Mouse (Mus musculus) midbrain, embryonic 12.5 days (tissue): ENCODE results near the gene Zfp941. TPM values are rescaled to one million over a fixed set of nuclear protein-coding genes. Genes with fewer than 3 reads are reported as not detected.

Source experiments
- ATAC-seq: fragments of 200-750 bp; cut with Nextera tagmentation; 2 replicates; pipeline ENCODE4 v1.8.0; 2017; ENCODE audit warnings: low read depth, moderate TSS enrichment, moderate library complexity; ENCODE audit not compliant: low FRiP score
- H3K27ac ChIP-seq: fragments of 300-500 bp; sonication (generic); replicated peaks from 2 replicates; pipeline ENCODE4 v1.5.1; 2016; ENCODE audit warnings: mild to moderate bottlenecking
- H3K27me3 ChIP-seq: fragments of 300-500 bp; sonication (generic); 2 replicates; pipeline ENCODE4 v1.6.1; 2016; ENCODE audit warnings: mild to moderate bottlenecking
- H3K36me3 ChIP-seq: fragments of 300-500 bp; sonication (generic); 2 replicates; pipeline ENCODE4 v1.6.1; 2016
- H3K4me1 ChIP-seq: fragments of 300-500 bp; sonication (generic); 2 replicates; pipeline ENCODE4 v1.6.1; 2016
- H3K4me2 ChIP-seq: fragments of 300-500 bp; sonication (generic); replicated peaks from 2 replicates; pipeline ENCODE4 v1.6.1; 2016; ENCODE audit warnings: mild to moderate bottlenecking, moderate library complexity
- H3K4me3 ChIP-seq: fragments of 300-500 bp; sonication (generic); 2 replicates; pipeline ENCODE4 v1.5.1; 2016; ENCODE audit warnings: mild to moderate bottlenecking
- H3K9ac ChIP-seq: fragments of 300-500 bp; sonication (generic); replicated peaks from 2 replicates; pipeline ENCODE4 v1.6.1; 2016; ENCODE audit warnings: mild to moderate bottlenecking, moderate library complexity
- H3K9me3 ChIP-seq: fragments of 300-500 bp; sonication (generic); 2 replicates; pipeline ENCODE4 v1.6.1; 2016; ENCODE audit warnings: mild to moderate bottlenecking
- polyA plus RNA-seq: library from polyadenylated mRNA; unstranded; fragments of >200 nt; fragmentation: Nextera tagmentation; extraction: Ambion mirVana; gene quantifications from 2 replicates; pipeline ENCODE4 v1.2.1, GENCODE M21; 2016

Gene Zfp941
- polyA plus RNA-seq, 1 experiment from 2014 or later, result 10.1 TPM

- Histone ChIP-seq H3K9me3 (no peaks in the 10 kb centered on the region), H3K4me1 (no peaks in the 10 kb centered on the region), H3K27ac (no peak overlapping the region), H3K4me2 (no peak overlapping the region), H3K36me3 (no peaks in the 10 kb centered on the region), H3K4me3 (no peak overlapping the region), H3K27me3 (no peaks in the 10 kb centered on the region), H3K9ac (no peak overlapping the region)
- ATAC-seq, result no peak
Measured at GRCm38 (mm10) chr7:140760647-140761046, 61.3 kb downstream of the Zfp941 start.

Other genes starting within 250 kb of the Zfp941 start
- 0.03 TPM in 1 of 2 replicates, not detected in the other for gene Olfr46, start 220.9 kb downstream of the Zfp941 start, polyA plus RNA-seq
- gene Olfr61, start 193.2 kb downstream of the Zfp941 start, polyA plus RNA-seq, result not detected in 2 replicates
- gene Olfr53, start 175.7 kb downstream of the Zfp941 start, polyA plus RNA-seq, result not detected in 2 replicates
- not detected in 2 replicates for gene Olfr539, start 162.2 kb downstream of the Zfp941 start, polyA plus RNA-seq
- not detected in 2 replicates for gene Olfr45, start 140.2 kb downstream of the Zfp941 start, polyA plus RNA-seq
- gene Olfr541, start 124.9 kb downstream of the Zfp941 start, polyA plus RNA-seq, result not detected in 2 replicates
- gene Cyp2e1, start 58.4 kb downstream of the Zfp941 start, polyA plus RNA-seq, result not detected in 2 replicates
- 0.15 and 0.41 TPM in 2 replicates for gene Syce1, start 34.3 kb downstream of the Zfp941 start, polyA plus RNA-seq
- gene Urah, start 12.8 kb upstream of the Zfp941 start, polyA plus RNA-seq, result 0.29 TPM in 1 of 2 replicates, not detected in the other
- gene Scgb1c1, start 23.4 kb upstream of the Zfp941 start, polyA plus RNA-seq, result not detected in 2 replicates
- not detected in 2 replicates for gene Odf3, start 25.6 kb upstream of the Zfp941 start, polyA plus RNA-seq
- 0.20 TPM in 1 of 2 replicates, not detected in the other for gene Gm45785, start 34.2 kb upstream of the Zfp941 start, polyA plus RNA-seq
- 69.2 and 78.3 TPM in 2 replicates for gene Ric8a, start 34.8 kb upstream of the Zfp941 start, polyA plus RNA-seq
- 30.9 and 33.2 TPM in 2 replicates for gene Bet1l, start 35.4 kb upstream of the Zfp941 start, polyA plus RNA-seq
- gene Psmd13, start 59.8 kb upstream of the Zfp941 start, polyA plus RNA-seq, result 279 and 300 TPM in 2 replicates
- gene Sirt3, start 60.1 kb upstream of the Zfp941 start, polyA plus RNA-seq, result 27.4 and 28.9 TPM in 2 replicates
- not detected in 2 replicates for gene Cox8b, start 78.3 kb upstream of the Zfp941 start, polyA plus RNA-seq
- 0.08 and 0.18 TPM in 2 replicates for gene Nlrp6, start 98.7 kb upstream of the Zfp941 start, polyA plus RNA-seq
- 13.1 and 14.9 TPM in 2 replicates for gene Pgghg, start 119.2 kb upstream of the Zfp941 start, polyA plus RNA-seq
- gene Ifitm5, start 128.1 kb upstream of the Zfp941 start, polyA plus RNA-seq, result 0.93 and 0.94 TPM in 2 replicates
- gene Gm45717, start 133.8 kb upstream of the Zfp941 start, polyA plus RNA-seq, result not detected in 2 replicates
- gene Ifitm2, start 133.8 kb upstream of the Zfp941 start, polyA plus RNA-seq, result 175 and 198 TPM in 2 replicates
- gene Ifitm1, start 145.0 kb upstream of the Zfp941 start, polyA plus RNA-seq, result 7.8 and 10.3 TPM in 2 replicates
- gene Ifitm3, start 188.6 kb upstream of the Zfp941 start, polyA plus RNA-seq, result 16.2 and 17.9 TPM in 2 replicates
- gene Ifitm6, start 195.7 kb upstream of the Zfp941 start, polyA plus RNA-seq, result 0.29 TPM in 1 of 2 replicates, not detected in the other
- gene Gm17387, start 207.0 kb upstream of the Zfp941 start, polyA plus RNA-seq, result not detected in 2 replicates
- gene B4galnt4, start 238.9 kb upstream of the Zfp941 start, polyA plus RNA-seq, result 41.9 and 45.3 TPM in 2 replicates